In genomic region chr5:105491389-105491788, GRCm38 (mm10) we compare ENCODE assay signal across 8 mouse cellular contexts. TPM values are rescaled to one million over a fixed set of nuclear protein-coding genes. Genes with fewer than 3 reads are reported as not detected.
DNase-seq lines count a peak whose midpoint lies in the region; ATAC-seq and TF ChIP-seq lines count a peak whose summit lies in the region.

No protein-coding gene starts in this region.

- 66% methylated on average over 4 of the region's 4 CpGs for WGBS in heart, adult 2 months
- 65% methylated on average over 4 of the region's 4 CpGs for WGBS in limb, embryonic 12.5 days

- no peak overlapping the region for H3K4me3 ChIP-seq in heart, adult 2 months
- no peak overlapping the region for H3K4me3 ChIP-seq in limb, embryonic 12.5 days (replicated peaks)

- peak; percentile 47 for TF ChIP-seq CTCF in heart, adult 2 months (IDR thresholded peaks at IDR 0.05)

- no peaks in the 10 kb centered on the region for H3K9me3 ChIP-seq in limb, embryonic 12.5 days

- intact Hi-C loops in heart, adult 2 months (cut with DNase I) = loop anchor here (10.0 kb wide), 1 partner anchor 383 kb away; the partner anchor contains the start of gene Zfp326
- intact Hi-C loops in heart, postnatal 36 days (cut with DNase I) = loop anchor here (1.0 to 5.0 kb wide), 2 partner anchors 86 to 381 kb away; no protein-coding TSS in a partner anchor

- no peak for TF ChIP-seq POLR2A in heart, adult 2 months (IDR thresholded peaks at IDR 0.05; ENCODE audit: insufficient read depth, low read depth, low read length)

- no peak for TF ChIP-seq EP300 in heart, adult 2 months (IDR thresholded peaks at IDR 0.05; ENCODE audit: insufficient read depth, low read depth, low read length)

- no peak for DNase-seq in heart, adult 2 months
- DNase-seq in heart, postnatal 36 days = no peak
- peak; percentile 27 for DNase-seq in 3T3-L1 (ENCODE audit: low read depth, low spot score)
- DNase-seq in embryo, embryonic 10 days (ENCODE audit: low spot score) = peak; percentile 64
- DNase-seq in thymus, postnatal 14 days = peak; percentile 75
- no peak for DNase-seq in spleen, adult 18-20 months
- no peak for DNase-seq in layer of hippocampus, postnatal 25 days (ENCODE audit: extremely low spot score in 1 of 2, low spot score in 1 of 2)

- peak; percentile 52; the same call in 1 of the 2 replicates for ATAC-seq in limb, embryonic 12.5 days (ENCODE audit: insufficient number of reproducible peaks, insufficient read depth, low FRiP score, low TSS enrichment, low read depth)

- no peak overlapping the region for H3K9ac ChIP-seq in heart, adult 2 months (ENCODE audit: low read depth, low read length)
- H3K9ac ChIP-seq in limb, embryonic 12.5 days (replicated peaks) = no peak overlapping the region

- H3K27ac ChIP-seq in heart, adult 2 months = no peak overlapping the region
- no peak overlapping the region for H3K27ac ChIP-seq in limb, embryonic 12.5 days

- H3K27me3 ChIP-seq in heart, adult 2 months (ENCODE audit: control insufficient read depth, insufficient read depth, low read length) = no peaks in the 10 kb centered on the region
- H3K27me3 ChIP-seq in limb, embryonic 12.5 days = 0 out of 2 replicates have a peak, but pooled peaks cover 6% of the 10 kb centered on the region

- H3K4me2 ChIP-seq in limb, embryonic 12.5 days = no peak overlapping the region

- H3K79me2 ChIP-seq in heart, adult 2 months (replicated peaks; ENCODE audit: control insufficient read depth, insufficient read depth, low read length) = no peaks in the 10 kb centered on the region

- H3K4me1 ChIP-seq in heart, adult 2 months (ENCODE audit: control insufficient read depth, insufficient read depth, low read length) = peaks cover 2% of the 10 kb centered on the region; the same call in 1 of the 2 replicates
- H3K4me1 ChIP-seq in limb, embryonic 12.5 days (replicated peaks) = peaks cover 37% of the 10 kb centered on the region

- H3K36me3 ChIP-seq in heart, adult 2 months (ENCODE audit: control insufficient read depth, insufficient read depth, low read length) = no peaks in the 10 kb centered on the region
- H3K36me3 ChIP-seq in limb, embryonic 12.5 days = no peaks in the 10 kb centered on the region

RNA-seq across cellular contexts. Expression of gene Lrrc8c, which starts 27.8 kb away (rescaled TPM):
- total RNA-seq in heart, adult 2 months (2021) = 10 to 100 TPM; 19.7 to 35.5 TPM
- 23.5 and 37.5 TPM in 2 replicates for polyA plus RNA-seq in heart, adult 2 months (2012; rRNA removed)
- 10 to 100 TPM; 25.3 to 29.8 TPM for total RNA-seq in heart, postnatal 36 days (2021)
- polyA plus RNA-seq in limb, embryonic 12.5 days (2016; fragmentation: Nextera tagmentation; extraction: Ambion mirVana) = 11.7 and 14.9 TPM in 2 replicates
- total RNA-seq in layer of hippocampus, postnatal 25 days (2021) = 10 to 100 TPM; 23.5 to 27.0 TPM

Comparison
In these comparisons a context has a peak if more than half of its experiments do, and no peak if none do; other contexts are left out.
1. DNase-seq: peak in 3T3-L1 (single experiment), embryo, embryonic 10 days (single experiment) and thymus, postnatal 14 days (single experiment); none in heart, adult 2 months (0 of 2), heart, postnatal 36 days (0 of 2), spleen, adult 18-20 months (0 of 2) and layer of hippocampus, postnatal 25 days (0 of 2).